Mouse (Mus musculus) regulatory T cell (primary cell): ENCODE measurements around the gene Cabp7.
"Not testable (repeated sequence)": the region's sequence is repeated elsewhere in the genome, so short reads cannot be mapped to it uniquely, and the experiment has no call there.

ENCODE experiments used
- in situ Hi-C: fragments of 300-600 bp; cut with MboI, MseI; formaldehyde crosslinking; loops from one replicate; pipeline ENCODE4 v1.15.1; 2025; ENCODE audit warnings: high pct_unique_total_duplicates

Gene Cabp7

DNA sequence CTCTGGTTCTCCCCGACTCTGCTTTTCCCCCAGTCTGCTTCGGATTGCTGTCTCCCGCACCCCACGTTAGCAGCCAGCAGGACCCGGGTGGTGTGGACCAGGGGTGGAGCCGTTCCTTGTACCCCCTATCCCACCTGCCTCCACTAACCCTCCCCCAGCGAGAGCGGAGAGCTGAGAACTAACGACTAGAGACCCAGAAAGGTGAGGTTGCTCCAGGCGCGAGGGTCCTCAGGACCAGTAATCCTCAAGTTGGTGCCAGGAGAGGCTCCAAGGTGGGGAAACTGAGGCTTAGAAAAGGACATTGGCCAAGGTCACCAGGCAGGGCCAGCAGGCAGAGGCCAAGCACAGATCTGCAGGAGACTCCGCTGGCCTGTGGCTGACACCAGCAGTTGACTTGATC is 707 bp upstream of the Cabp7 start:
- in situ Hi-C loops, result no loop called here

- in situ Hi-C loops, result no loop called here
Measured at GRCm38 (mm10) chr11:4745969-4746368, 609 bp downstream of the Cabp7 start.

DNA sequence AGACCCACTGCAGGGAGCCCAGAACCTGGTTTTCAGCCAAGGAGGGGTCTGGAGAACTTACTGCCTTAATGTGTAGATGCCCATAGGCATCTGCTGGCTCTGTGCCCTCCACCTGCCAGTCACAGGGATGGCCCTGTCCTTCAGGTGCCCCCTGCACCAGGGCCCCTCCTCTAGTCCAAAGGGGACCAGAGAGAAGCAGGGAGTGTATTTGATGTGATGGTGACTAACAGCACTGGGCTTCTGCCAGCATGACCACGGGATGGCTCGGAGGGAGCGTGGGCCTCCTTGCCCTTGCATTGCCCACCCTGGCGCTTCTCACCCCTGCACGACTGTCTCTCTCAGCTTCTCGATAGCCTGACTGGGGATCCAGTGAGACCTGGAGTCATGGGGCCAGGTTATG is 1.9 kb downstream of the Cabp7 start:
- in situ Hi-C loops, result no loop called here

DNA sequence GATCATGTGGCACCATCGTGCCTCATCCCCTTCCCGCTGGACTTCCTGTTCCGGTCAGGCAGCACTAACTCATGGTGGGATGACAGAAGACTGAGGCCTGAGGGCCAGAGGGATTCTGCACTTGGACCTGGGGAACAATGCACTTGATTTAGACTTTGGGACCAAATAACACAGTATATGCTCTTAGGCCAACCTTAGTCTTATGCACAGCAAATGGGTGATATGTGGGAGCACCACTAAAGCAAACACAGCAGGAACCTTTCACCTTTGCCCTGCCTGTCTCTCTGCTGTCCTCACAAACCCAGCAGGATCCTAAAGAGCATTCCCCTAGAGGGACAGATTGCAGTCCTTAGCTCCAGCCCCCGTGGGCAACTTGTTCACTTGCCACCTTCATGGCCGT is 5.8 kb downstream of the Cabp7 start:
- in situ Hi-C loops, result no loop called here

- in situ Hi-C loops, result no loop called here
Measured at GRCm38 (mm10) chr11:4738719-4739118, 7.9 kb downstream of the Cabp7 start.

- in situ Hi-C loops, result no loop called here
Measured at GRCm38 (mm10) chr11:4737682-4738081, 8.9 kb downstream of the Cabp7 start.

- in situ Hi-C loops, result no loop called here
Measured at GRCm38 (mm10) chr11:4736355-4736754, 10.2 kb downstream of the Cabp7 start.

GRCm38 (mm10) chr11:4734179-4734578 is 12.4 kb downstream of the Cabp7 start:
- in situ Hi-C loops, result no loop called here

- in situ Hi-C loops, result no loop called here
Measured at GRCm38 (mm10) chr11:4731781-4732180, 14.8 kb downstream of the Cabp7 start.

DNA sequence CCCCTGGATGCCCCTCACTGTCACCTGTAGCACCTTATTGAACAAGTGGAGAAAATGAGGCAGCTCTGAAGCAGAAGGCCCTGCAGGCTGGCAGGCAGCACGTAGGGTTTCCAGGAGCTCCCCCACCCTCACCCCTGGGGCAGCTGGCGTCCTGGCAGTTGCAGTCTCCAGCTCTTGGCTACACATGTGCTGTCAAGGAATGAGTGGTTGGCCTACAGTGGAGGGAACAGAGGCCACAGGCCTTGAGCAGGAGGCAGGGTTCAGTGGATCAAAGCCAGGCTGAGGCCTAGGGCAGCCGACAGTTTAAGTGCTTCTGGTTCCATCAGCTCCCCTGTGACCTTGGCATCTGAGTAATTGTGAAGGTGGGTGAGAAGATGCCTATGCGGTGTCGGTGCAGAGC is 15.7 kb downstream of the Cabp7 start:
- in situ Hi-C loops, result no loop called here

DNA sequence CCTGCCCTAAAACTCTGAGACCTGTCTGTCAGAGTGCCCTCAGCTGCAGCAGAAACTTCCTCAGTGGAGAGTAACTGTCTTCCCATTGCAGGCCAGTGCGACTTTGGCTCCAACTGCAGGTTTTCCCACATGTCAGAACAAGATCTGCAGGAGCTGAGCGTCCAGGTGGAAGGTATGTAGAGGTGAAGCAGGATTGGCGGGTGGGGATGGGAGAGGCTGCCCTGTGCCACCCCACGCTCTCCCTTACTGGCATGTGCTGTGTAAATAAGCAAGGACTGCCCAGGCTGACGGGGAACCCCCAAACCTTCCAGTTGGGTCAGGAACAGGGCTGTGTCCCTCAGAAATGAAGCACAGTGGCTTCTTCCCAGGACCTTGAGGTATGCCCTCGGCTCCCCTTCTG is 16.5 kb downstream of the Cabp7 start:
- in situ Hi-C loops, result no loop called here

DNA sequence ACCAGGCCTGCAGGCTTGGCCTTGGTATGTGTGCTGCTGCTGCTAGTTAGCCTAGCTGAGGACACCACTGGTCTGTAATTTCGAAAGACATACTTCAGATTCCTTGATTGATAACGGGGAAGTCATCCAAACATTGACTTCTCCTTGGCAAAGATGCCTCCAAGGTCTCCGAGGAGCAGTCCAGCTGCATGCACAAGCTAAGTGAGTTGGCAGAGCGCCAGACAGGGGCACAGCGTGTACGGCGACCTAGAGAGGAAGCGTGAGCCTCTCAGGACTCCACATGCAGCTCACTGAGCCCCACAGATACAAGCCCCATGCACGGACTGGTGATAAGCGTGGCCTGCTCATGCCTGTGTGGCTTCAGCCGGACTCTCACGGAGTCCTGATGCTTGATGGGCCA is 17.0 kb downstream of the Cabp7 start:
- in situ Hi-C loops, result no loop called here

DNA sequence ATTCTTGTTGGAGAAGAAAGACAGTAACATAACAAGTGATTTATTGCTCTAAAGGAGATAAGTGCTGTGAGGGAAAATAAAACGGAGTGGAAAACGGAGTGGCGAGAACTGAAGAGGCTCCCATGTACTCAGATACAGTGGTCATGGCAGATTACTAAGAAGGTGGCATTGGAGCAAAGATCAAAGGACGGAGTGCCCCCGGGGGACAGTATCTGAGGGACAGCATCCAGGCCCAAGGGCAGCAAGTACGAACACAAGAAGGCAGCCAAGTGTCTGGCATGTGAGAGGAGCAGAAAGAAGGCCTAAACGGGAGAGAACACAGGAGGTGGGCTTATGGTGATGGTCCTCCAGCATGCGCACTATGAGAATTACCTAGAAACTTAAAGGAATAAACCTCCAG is 24.9 kb downstream of the Cabp7 start:
- in situ Hi-C loops, result no loop called here

DNA sequence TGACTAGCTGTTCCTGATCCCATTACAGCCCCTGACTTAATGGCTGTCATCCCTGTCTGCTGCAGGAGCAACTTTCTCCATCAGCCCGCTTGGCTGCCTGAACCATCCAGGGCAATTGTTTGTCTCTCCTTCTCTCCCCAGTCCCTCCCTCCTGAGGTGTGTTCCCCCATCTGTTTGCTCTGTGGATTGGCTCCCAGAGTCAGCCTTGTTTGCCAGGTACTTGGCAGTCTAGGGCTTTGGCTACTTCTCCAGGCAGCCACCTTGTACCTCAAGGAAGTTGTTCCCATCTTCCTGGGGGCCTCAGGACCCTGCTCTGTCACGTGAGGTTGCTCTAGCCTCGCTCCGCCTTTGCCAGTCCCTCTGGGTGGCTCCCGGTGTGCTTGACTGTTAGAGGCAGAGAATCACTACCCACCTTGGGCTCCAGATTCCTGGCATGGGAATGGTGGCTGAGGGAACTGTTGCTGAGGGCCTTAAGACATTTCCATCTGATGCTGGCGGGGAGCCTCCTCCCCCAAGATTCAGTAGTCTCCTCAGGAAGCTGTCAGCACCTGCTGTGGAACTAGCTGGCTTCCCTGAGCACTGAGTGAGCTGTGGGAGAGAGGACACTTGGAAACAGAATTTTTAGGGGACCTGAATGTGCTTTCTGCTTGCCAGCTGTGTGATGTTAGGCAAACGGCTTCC is 25.5 kb downstream of the Cabp7 start:
- in situ Hi-C loops, result no loop called here

DNA sequence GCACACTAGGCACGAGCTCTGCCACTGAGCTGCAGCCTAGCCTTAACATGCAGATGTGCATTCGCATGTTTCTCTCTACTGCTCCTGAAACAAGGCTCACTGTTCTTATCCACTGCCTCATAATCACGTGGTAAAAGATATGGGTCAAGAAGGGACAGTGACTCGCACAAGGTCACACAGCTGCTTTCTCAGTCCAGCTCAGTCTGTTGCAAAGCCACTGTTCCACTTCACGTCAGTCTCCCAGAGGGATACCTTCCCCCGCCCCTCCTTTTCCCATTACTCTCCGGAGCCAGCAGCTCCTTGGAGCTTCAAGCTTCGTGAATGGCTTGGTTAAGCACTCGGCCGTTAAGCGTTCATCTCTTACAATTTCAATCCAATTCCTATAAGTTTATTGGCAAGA is 26.2 kb downstream of the Cabp7 start:
- in situ Hi-C loops, result no loop called here

GRCm38 (mm10) chr11:4719961-4720360 is 26.6 kb downstream of the Cabp7 start:
- in situ Hi-C loops, result no loop called here

GRCm38 (mm10) chr11:4718548-4718947 is 28.0 kb downstream of the Cabp7 start:
- in situ Hi-C loops, result no loop called here

- in situ Hi-C loops, result no loop called here
Measured at GRCm38 (mm10) chr11:4716530-4717236, 29.9 kb downstream of the Cabp7 start.

DNA sequence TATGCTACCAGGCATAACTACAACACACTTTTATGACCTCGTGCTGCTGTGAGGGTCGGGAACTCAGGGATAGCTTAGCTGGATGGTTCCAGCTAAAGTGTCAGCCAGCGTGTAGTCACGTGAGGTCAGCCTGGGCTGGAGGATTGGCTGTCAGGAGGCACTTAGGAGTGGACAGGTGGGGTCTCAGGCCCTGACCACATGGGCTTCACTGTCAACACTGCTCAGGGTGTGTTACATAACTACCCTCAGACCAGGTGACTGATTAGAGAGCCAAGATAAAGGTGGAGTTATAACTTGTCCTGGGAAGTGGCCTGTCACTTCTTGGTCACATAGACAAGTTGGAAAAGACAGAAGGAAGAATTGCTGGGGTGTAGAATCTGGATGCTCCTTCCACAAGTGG is 31.0 kb downstream of the Cabp7 start:
- in situ Hi-C loops, result no loop called here

- in situ Hi-C loops, result no loop called here
Measured at GRCm38 (mm10) chr11:4714727-4715126, 31.9 kb downstream of the Cabp7 start.

GRCm38 (mm10) chr11:4712822-4713221 is 33.8 kb downstream of the Cabp7 start:
- in situ Hi-C loops, result no loop called here

DNA sequence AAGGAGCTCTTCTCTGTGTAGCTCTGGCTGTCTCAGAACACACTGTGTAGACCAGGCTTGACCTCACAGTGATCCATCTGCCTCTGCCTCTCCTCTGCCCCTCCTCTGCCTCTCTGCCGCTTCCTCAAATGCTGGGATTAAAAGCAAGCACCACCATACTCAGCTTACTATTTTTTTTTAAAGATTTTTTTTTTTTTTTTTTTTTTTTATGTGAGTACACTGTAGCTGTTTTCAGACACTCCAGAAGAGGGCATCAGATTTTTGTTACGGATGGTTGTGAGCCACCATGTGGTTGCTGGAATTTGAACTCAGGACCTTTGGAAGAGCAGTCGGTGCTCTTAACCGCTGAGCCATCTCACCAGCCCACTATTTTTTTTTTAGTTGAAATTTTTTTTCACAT is 36.4 kb downstream of the Cabp7 start:
- in situ Hi-C loops, result not testable (repeated sequence)

DNA sequence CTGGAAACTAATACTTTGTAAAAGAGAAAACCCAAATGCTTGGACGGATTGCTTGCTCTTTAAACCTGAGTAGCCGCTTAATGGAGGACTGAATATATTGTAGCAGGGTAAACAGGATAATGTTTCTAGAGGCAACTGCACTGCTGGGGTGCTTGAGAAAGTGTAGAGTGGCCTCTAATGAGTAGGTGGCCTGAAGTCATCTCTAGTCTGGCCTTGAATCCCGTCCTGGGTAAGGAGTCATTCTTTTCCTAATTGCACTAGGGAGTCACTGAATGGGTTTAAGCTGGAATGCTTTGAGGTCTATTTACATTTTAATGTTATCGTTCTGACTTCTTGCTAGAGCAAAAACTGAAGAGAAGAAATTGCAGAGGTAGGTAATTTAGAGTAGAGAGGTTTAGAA is 41.4 kb downstream of the Cabp7 start:
- in situ Hi-C loops, result no loop called here
